Mouse (Mus musculus) retina, embryonic 14.5 days (tissue): Measurements from ENCODE around the gene Adamtsl3.
"Not testable (repeated sequence)": the region's sequence is repeated elsewhere in the genome, so short reads cannot be mapped to it uniquely, and the experiment has no call there.

Experiments used
- DNase-seq: peaks from one replicate; pipeline ENCODE4 v3.0.0-alpha.2; 2015; ENCODE audit warnings: low spot score

Adamtsl3 gene

DNA sequence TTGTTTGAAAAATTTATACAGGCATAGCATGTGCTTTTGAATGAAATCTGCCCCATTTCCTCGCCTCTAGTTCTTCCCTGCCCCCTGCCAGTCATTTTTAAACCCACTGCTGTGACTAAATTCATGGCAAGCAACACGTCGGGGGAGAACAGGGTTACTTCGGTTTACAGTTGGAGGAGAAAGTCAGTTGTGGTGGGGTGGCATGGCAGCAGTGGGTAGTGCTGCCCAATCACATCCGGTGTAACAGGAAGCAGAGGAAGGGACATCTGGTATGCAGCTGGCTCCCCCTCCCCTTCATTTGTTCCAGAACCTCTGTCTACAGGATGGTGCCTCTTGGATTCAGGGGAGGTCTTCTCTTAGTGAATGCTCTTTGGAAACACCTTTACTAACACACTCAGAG lies 25.6 kb downstream of the Adamtsl3 start:
- DNase-seq: no peak

GRCm38 (mm10) chr7:82364567-82364966 lies 29.1 kb downstream of the Adamtsl3 start:
- DNase-seq: no peak

DNA sequence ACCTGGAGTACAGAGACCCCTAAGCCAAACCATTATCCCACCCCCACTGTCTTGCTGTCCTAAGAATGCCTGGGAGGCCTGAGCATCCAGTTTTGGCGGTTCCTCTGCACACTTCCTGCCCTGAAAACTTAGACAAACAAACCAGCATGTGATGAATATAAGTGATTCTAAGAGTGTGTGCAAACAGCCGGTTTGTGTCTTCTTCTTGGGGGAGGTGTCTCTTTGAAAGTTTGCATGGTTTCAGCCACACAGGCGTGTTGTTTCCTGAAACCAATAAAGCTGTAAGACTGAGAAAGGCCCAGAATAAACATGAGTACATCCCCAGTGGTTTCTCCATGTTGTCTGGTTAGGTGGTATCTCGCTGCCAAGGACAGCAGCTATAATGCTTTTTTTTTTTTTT lies 30.6 kb downstream of the Adamtsl3 start:
- no peak for DNase-seq

GRCm38 (mm10) chr7:82366471-82366870 lies 31.0 kb downstream of the Adamtsl3 start:
- no peak for DNase-seq

GRCm38 (mm10) chr7:82368047-82368446 lies 32.6 kb downstream of the Adamtsl3 start:
- DNase-seq: no peak

DNA sequence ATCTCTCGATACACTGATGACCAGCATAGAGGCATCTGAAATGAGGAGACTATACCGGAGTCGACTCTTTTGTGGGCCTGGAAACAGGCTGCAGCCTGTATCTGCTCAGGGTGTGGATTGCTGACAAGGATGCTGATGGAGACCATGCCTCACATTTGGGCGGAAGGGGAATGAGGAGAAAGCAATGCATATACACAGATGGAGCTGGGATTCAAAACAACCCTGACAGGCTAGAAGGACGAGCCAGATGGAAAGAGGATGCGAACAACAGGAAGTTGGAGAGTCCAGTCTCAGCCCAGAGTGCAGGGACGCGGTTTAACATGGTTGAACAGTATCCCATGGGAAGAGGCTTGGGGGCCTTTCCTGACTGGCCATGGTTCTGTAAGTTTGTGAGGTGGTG lies 34.6 kb downstream of the Adamtsl3 start:
- DNase-seq: no peak

GRCm38 (mm10) chr7:82371411-82371810 lies 35.9 kb downstream of the Adamtsl3 start:
- no peak for DNase-seq

DNA sequence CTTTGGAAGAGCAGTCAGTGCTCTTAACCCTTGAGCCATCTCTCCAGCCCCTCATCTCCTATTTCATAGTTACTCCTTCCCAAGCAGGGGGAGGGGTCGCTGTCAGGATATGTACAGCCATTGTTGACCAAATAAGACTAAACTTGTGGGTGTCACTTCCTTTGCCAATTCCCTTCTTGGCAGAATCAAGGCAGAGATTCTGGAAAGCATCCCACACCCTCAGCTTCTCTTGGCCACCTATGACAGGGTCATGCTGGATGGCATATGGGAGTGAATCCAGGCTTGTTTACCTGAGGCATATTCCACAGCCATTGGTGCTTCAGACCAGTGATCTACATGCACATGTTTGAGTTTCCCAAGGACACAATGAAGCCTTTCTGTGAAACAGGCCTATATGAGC lies 42.8 kb downstream of the Adamtsl3 start:
- DNase-seq: no peak

- no peak for DNase-seq
Observed at GRCm38 (mm10) chr7:82379765-82380164, 44.3 kb downstream of the Adamtsl3 start.

- no peak for DNase-seq
Observed at GRCm38 (mm10) chr7:82382843-82383535, 47.5 kb downstream of the Adamtsl3 start.

DNA sequence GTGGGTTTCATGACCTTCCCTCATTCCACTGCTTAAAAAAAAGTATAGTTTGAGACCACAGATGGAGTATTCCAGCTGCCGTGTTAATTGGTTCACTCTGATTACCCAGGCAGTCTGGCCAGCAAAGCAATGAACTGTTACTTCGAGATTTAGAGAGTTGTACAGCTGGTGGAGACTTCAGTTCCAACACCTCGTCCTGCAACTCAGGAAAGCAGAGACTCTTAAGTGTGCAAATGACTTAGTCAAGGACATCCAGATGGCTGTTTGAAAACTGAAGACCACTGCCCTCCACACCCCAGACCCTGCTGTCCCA lies 48.0 kb downstream of the Adamtsl3 start:
- no peak for DNase-seq

DNA sequence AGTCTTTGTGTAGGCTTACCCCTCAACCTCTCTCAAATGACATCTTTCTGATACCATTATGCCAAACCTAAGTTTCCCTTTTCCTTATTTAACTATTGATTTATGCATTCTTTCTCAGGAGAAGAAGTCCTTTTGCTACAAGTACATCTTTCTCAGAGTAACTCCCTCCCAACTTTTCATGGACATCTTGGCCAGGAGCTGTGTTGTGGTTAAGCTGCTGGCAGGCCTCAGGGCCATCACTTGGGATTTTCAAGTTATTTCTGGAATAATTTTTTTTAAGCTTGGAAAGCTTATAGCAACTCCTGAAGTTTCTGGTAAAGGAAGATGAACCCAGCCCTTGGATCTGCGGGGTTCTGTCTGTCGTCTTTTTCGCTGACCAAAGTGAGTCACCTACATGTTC lies 51.6 kb downstream of the Adamtsl3 start:
- no peak for DNase-seq

- DNase-seq: no peak
Observed at GRCm38 (mm10) chr7:82394435-82395186, 59.1 kb downstream of the Adamtsl3 start.

- no peak for DNase-seq
Observed at GRCm38 (mm10) chr7:82395239-82395638, 59.7 kb downstream of the Adamtsl3 start.

- no peak for DNase-seq
Observed at GRCm38 (mm10) chr7:82395751-82396512, 60.4 kb downstream of the Adamtsl3 start.

GRCm38 (mm10) chr7:82396869-82397268 lies 61.4 kb downstream of the Adamtsl3 start:
- no peak for DNase-seq

DNA sequence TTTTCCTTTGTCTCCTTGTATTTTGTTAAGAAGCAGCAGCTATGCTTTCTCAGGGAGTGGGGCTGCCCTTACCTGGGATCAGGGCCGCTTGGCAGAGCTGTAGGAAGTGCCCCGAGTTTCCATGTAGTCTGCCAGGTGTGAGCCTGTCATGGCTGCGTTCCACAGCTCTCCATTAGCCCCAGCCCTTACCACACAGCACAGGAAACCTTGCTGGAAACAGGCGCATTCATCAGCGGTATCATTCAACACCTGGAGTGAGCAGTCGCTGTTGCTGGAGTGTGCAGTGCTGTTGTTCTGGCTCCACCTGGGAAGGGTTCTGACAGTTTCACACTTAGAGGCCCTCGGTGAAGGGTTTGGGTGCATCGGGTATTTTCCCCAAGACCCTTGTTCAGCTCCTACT lies 62.1 kb downstream of the Adamtsl3 start:
- no peak for DNase-seq

DNA sequence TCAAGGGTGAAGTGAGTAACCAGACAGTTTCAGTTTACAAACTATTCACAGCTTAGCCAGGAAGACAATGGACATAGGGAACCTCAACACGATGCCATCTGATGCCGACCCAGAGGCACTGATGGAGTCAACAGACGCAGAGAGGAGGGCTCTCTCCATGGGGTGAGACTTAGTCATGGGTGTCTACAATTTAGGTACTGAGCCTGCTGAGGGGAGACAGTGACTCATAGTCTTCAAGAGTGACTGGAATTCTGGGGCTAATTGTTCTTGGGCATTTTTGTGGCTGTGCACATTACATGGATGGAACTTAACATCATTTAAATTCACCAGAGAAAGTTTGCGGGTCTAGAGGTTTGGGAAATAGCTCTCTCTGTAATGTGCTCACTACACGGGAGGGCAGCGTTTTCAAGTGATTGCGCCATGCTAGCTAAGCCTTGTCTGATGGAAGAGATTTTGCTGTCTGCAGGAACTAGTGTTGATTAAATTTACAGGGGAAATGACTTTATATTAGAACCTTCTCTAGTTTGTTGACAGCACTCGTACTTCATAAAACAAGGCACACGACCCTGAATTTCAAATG lies 70.1 kb downstream of the Adamtsl3 start:
- DNase-seq: no peak

DNA sequence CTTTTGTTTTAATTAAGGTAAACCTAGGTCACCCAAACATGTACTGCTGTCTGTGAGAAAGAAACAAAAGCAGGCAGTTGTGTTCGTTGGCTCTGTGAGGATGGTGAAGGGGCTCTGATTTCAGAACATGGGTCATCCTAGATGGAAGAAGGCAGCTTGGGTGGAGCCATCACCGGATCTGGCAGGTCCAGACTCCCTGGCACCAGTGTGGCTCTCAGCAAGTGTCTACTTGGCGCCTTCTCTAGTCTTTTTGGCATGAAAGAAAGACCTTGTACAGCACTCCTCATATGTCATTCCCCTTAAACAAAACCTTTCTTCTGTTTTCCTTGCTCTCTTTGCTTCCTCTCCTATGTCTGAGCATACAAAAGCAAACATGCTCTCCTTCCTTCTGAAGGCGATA lies 75.5 kb downstream of the Adamtsl3 start:
- DNase-seq: no peak

GRCm38 (mm10) chr7:82416653-82417052 lies 81.2 kb downstream of the Adamtsl3 start:
- DNase-seq: no peak

- no peak for DNase-seq
Observed at GRCm38 (mm10) chr7:82417053-82417452, 81.6 kb downstream of the Adamtsl3 start.

GRCm38 (mm10) chr7:82420329-82421052 lies 85.0 kb downstream of the Adamtsl3 start:
- DNase-seq: not testable (repeated sequence)
